Mouse (Mus musculus): ENCODE measurements at regions not wholly inside any gene's neighbourhood (a gene's known extent, or its start where the extent isn't known, plus 50 kb on each side); places are given as distances from the start of the nearest gene placed in this dataset.

- DNase-seq (ENCODE audit: low spot score): no peak
These were observed 65.7 kb upstream of the Thpo start for GRCm38 (mm10) chr16:20800038-20800437.

GRCm38 (mm10) chr16:20798115-20798514, 63.8 kb upstream of the Thpo start:
- no peak for DNase-seq (ENCODE audit: low spot score)

GRCm38 (mm10) chr16:20794721-20795120, 60.4 kb upstream of the Thpo start:
- DNase-seq (ENCODE audit: low spot score): no peak
